Mouse (Mus musculus): ENCODE data around the gene Iqcj.
"Not testable (repeated sequence)": the region's sequence is repeated elsewhere in the genome, so short reads cannot be mapped to it uniquely, and the experiment has no call there.

The Iqcj gene

GRCm38 (mm10) chr3:68071395-68072386 lies 179.7 kb downstream of the Iqcj start:
- no peak for DNase-seq (ENCODE audit: low read depth)

GRCm38 (mm10) chr3:68077406-68077805 lies 185.4 kb downstream of the Iqcj start:
- DNase-seq (ENCODE audit: low read depth) = no peak

GRCm38 (mm10) chr3:68085024-68085423 lies 193.0 kb downstream of the Iqcj start:
- DNase-seq (ENCODE audit: low read depth) = no peak

GRCm38 (mm10) chr3:68092108-68092507 lies 200.1 kb downstream of the Iqcj start:
- DNase-seq (ENCODE audit: low read depth) = no peak

GRCm38 (mm10) chr3:68096724-68097431 lies 204.9 kb downstream of the Iqcj start:
- DNase-seq (ENCODE audit: low read depth) = no peak

GRCm38 (mm10) chr3:68099561-68099960 lies 207.5 kb downstream of the Iqcj start:
- DNase-seq (ENCODE audit: low read depth) = not testable (repeated sequence)

GRCm38 (mm10) chr3:68101343-68101742 lies 209.3 kb downstream of the Iqcj start:
- no peak for DNase-seq (ENCODE audit: low read depth)

GRCm38 (mm10) chr3:68105081-68105685 lies 213.2 kb downstream of the Iqcj start:
- no peak for DNase-seq (ENCODE audit: low read depth)
